Mouse (Mus musculus) kidney, postnatal 0 days (tissue): ENCODE measurements at regions not wholly inside any gene's neighbourhood (a gene's known extent, or its start where the extent isn't known, plus 50 kb on each side); places are given as distances from the start of the nearest gene placed in this dataset.

Source experiments
- ATAC-seq: fragments of 200-750 bp; cut with Nextera tagmentation; replicated peaks from 2 replicates; pipeline ENCODE4 v1.8.0; 2017; ENCODE audit warnings: low read depth, moderate number of reproducible peaks, moderate TSS enrichment, moderate library complexity; ENCODE audit not compliant: low FRiP score
- DNase-seq: peaks from one replicate; pipeline ENCODE4 v3.0.0-alpha.2; 2016; ENCODE audit warnings: low spot score
- H3K27ac ChIP-seq: fragments of 300-500 bp; sonication (generic); 2 replicates; pipeline ENCODE4 v1.5.1; 2014; ENCODE audit warnings: mild to moderate bottlenecking
- H3K27me3 ChIP-seq: fragments of 300-500 bp; sonication (generic); 2 replicates; pipeline ENCODE4 v1.6.1; 2014; ENCODE audit warnings: low read length, mixed read lengths; ENCODE audit not compliant: insufficient read depth
- H3K36me3 ChIP-seq: fragments of 300-500 bp; sonication (generic); 2 replicates; pipeline ENCODE4 v1.6.1; 2014; ENCODE audit warnings: low read length, mixed read lengths; ENCODE audit not compliant: insufficient read depth
- H3K4me1 ChIP-seq: fragments of 300-500 bp; sonication (generic); replicated peaks from 2 replicates; pipeline ENCODE4 v1.6.1; 2014; ENCODE audit warnings: antibody characterized with exemption, low read length, mixed read lengths; ENCODE audit not compliant: insufficient read depth
- H3K4me2 ChIP-seq: fragments of 300-500 bp; sonication (generic); 2 replicates; pipeline ENCODE4 v1.6.1; 2014; ENCODE audit warnings: mild to moderate bottlenecking, low read length, moderate library complexity, mixed read lengths
- H3K4me3 ChIP-seq: fragments of 300-500 bp; sonication (generic); replicated peaks from 2 replicates; pipeline ENCODE4 v1.5.1; 2014; ENCODE audit warnings: low read depth, low read length
- H3K9ac ChIP-seq: fragments of 300-500 bp; sonication (generic); 2 replicates; pipeline ENCODE4 v1.6.1; 2014; ENCODE audit warnings: low read depth, low read length
- H3K9me3 ChIP-seq: fragments of 300-500 bp; sonication (generic); replicated peaks from 2 replicates; pipeline ENCODE4 v1.6.1; 2016; ENCODE audit warnings: low read length, inconsistent platforms, mixed read lengths
- CTCF ChIP-seq: IDR thresholded peaks from 2 replicates; pipeline ENCODE4 v1.5.1; 2016; ENCODE audit warnings: antibody characterized with exemption, low read depth, mild to moderate bottlenecking, moderate library complexity
- WGBS: fragments of 180-500 bp; shearing (Covaris S2); extraction: QIAGEN DNeasy Blood & Tissue Kit; methylation state at CpG from one replicate; pipeline ENCODE4 v1.1.7; 2014; 5-methylcytosine and 5-hydroxymethylcytosine counted together

GRCm38 (mm10) chr8:103964293-103964918 is 137.0 kb upstream of the Cdh5 start:
- Histone ChIP-seq H3K27me3 (no peaks in the 10 kb centered on the region), H3K36me3 (no peaks in the 10 kb centered on the region), H3K9me3 (no peaks in the 10 kb centered on the region), H3K27ac (no peak overlapping the region), H3K9ac (no peak overlapping the region), H3K4me2 (no peak overlapping the region), H3K4me1 (no peaks in the 10 kb centered on the region), H3K4me3 (no peak overlapping the region)
- DNase-seq (peak; percentile 25), ATAC-seq (no peak)
- WGBS, result 65% methylated on average over 7 of the region's 7 CpGs
- no peak for TF ChIP-seq CTCF

DNA sequence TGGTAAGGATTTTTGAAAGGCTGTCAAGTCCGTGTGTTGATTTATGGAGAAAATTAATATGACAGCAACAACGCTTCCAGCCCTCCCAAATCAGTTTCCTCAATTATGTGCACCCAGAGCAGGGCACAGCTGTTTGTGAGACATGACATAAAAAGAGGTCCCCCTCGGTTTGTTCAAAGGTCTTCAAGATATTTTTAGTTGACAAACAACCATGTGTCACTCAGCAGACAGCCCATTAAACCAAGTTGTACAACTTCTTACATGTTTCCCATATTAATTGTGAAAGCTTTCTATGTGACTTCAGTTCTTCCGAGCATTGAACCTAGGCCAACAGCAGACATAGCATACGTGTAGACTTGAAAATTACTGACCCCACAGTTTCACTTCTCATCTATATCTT is 131.5 kb upstream of the Cdh5 start:
- Histone ChIP-seq H3K9ac (no peak overlapping the region), H3K4me3 (no peak overlapping the region), H3K36me3 (no peaks in the 10 kb centered on the region), H3K4me1 (no peaks in the 10 kb centered on the region), H3K27ac (no peak overlapping the region), H3K27me3 (no peaks in the 10 kb centered on the region), H3K4me2 (no peak overlapping the region), H3K9me3 (no peaks in the 10 kb centered on the region)
- WGBS, result 68% methylated on average over 5 of the region's 5 CpGs
- ATAC-seq (no peak), DNase-seq (peak; percentile 16)
- no peak for TF ChIP-seq CTCF

DNA sequence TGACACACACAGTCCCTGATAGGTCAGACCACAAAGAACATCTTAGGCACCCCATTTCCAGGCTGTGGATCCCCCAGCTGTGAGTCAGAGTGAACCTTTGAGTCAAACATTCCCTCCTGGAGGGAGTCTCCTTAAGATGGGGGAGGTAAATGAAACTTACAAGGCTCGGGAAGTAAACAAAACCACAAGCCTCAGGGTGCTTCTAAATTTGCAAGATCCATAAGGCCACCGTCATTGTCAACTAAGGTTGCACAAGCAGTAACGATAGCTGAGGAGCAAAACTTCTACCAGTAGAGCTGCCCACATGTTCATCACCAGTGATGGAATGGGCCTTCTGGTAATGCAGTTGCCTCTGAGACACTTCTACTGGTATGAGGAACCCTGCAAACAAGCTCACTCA is 130.9 kb upstream of the Cdh5 start:
- H3K4me1 ChIP-seq, result no peaks in the 10 kb centered on the region
- H3K4me2 ChIP-seq, result no peak overlapping the region
- H3K36me3 ChIP-seq, result no peaks in the 10 kb centered on the region
- TF ChIP-seq CTCF, result no peak
- 74% methylated on average over 3 of the region's 3 CpGs for WGBS
- DNase-seq (no peak), ATAC-seq (no peak)
- H3K9ac ChIP-seq, result no peak overlapping the region
- H3K9me3 ChIP-seq, result no peaks in the 10 kb centered on the region
- H3K27me3 ChIP-seq, result no peaks in the 10 kb centered on the region
- no peak overlapping the region for H3K27ac ChIP-seq
- no peak overlapping the region for H3K4me3 ChIP-seq

DNA sequence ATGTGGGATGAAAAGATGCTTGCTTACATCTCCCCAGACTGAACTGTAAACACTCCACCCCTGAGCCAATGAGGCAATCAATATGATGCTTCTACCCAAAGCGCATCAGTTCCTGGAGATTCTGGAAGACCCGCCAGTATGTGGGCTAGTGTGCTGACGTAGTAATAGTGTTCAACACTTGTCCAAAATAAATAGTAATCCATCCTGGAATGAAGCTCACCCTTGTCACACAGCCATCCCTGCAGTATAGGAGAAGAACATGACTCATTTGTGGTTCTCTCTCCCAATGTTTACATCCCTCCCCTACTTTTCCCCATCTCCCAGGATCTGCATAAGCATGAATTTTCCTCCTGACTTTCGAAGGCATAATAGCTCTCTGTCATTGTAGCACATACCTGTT is 130.5 kb upstream of the Cdh5 start:
- no peak for DNase-seq
- Histone ChIP-seq H3K27me3 (no peaks in the 10 kb centered on the region), H3K4me2 (no peak overlapping the region), H3K27ac (no peak overlapping the region), H3K4me3 (no peak overlapping the region), H3K9me3 (no peaks in the 10 kb centered on the region), H3K9ac (no peak overlapping the region), H3K4me1 (no peaks in the 10 kb centered on the region), H3K36me3 (no peaks in the 10 kb centered on the region)
- 80% methylated on average over 4 of the region's 4 CpGs for WGBS
- TF ChIP-seq CTCF, result no peak
- ATAC-seq, result no peak

DNA sequence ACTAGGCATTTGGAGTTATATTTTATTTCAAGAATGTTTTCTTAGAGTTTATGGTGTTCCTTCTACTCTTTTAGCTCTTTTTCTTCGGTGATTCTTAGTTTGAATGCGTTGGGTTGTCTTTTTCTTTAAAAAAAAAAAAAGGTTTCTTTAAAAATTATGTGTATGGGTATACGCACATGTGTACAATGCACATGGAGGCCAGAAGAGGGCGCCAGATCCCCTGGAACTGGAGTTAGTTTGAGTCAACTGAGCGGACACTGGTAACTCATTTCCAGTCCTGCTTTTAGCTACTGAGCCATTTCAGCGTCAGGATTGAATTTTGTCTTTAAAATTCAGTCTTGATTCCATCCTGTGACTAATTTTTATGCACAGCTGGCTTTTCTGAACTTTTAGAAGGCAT is 124.9 kb upstream of the Cdh5 start:
- Histone ChIP-seq H3K36me3 (no peaks in the 10 kb centered on the region), H3K4me3 (no peak overlapping the region), H3K9me3 (no peaks in the 10 kb centered on the region), H3K27ac (no peak overlapping the region), H3K4me1 (no peaks in the 10 kb centered on the region), H3K4me2 (no peak overlapping the region), H3K9ac (no peak overlapping the region), H3K27me3 (no peaks in the 10 kb centered on the region)
- ATAC-seq, result no peak
- no peak for DNase-seq
- 77% methylated on average over 6 of the region's 6 CpGs for WGBS
- TF ChIP-seq CTCF, result 0 out of 2 replicates have a peak, but pooled peaks have one; percentile 12

DNA sequence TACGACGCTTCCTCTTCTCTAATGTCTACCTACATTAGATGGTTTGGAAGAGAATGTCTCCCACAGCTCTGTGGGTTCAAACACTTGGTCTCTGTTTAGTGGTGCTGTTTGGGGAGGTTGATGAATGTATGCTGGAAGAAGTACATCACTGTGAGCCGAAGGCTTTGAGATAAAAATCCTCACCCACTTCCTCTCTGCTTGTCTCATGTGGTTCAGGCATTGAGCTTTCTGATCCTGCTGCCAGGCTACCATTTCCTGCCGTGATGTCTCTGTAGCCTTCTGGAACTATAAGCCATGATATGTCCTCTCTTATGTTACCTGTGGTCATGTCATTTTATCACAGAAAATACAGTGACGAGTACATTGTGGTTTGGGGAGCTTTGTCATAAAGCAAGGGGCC is 122.5 kb upstream of the Cdh5 start:
- no peaks in the 10 kb centered on the region for H3K36me3 ChIP-seq
- no peak overlapping the region for H3K9ac ChIP-seq
- ATAC-seq, result no peak
- no peak for DNase-seq
- H3K4me2 ChIP-seq, result no peak overlapping the region
- H3K27me3 ChIP-seq, result no peaks in the 10 kb centered on the region
- H3K27ac ChIP-seq, result no peak overlapping the region
- H3K4me1 ChIP-seq, result no peaks in the 10 kb centered on the region
- no peak for TF ChIP-seq CTCF
- H3K9me3 ChIP-seq, result no peaks in the 10 kb centered on the region
- WGBS, result 82% methylated on average over 5 of the region's 5 CpGs
- no peak overlapping the region for H3K4me3 ChIP-seq
